Mouse (Mus musculus): Measurements from ENCODE around the gene Synpo2. TPM values are rescaled to one million over a fixed set of nuclear protein-coding genes. Genes with fewer than 3 reads are reported as not detected.

Gene Synpo2
- polyA plus RNA-seq, 1 experiment from 2014 or later: 0.72 TPM

- Histone ChIP-seq H3K4me1 (no peaks in the 10 kb centered on the region), H3K36me3 (ENCODE audit: poor library complexity, severe bottlenecking) (no peaks in the 10 kb centered on the region), H3K27ac (no peak overlapping the region), H3K9me3 (replicated peaks) (no peaks in the 10 kb centered on the region), H3K27me3 (no peaks in the 10 kb centered on the region), H3K4me3 (no peak overlapping the region), H3K4me2 (no peak overlapping the region), H3K9ac (no peak overlapping the region)
- no peak for ATAC-seq
- 88% methylated on average over 21 of the region's 21 CpGs for WGBS
These were observed 113.6 kb downstream of the Synpo2 start for GRCm38 (mm10) chr3:123122151-123123030.

- ATAC-seq: no peak
- Histone ChIP-seq H3K4me1 (0 out of 2 replicates have a peak, but pooled peaks cover 6% of the 10 kb centered on the region), H3K27me3 (no peaks in the 10 kb centered on the region), H3K4me2 (no peak overlapping the region), H3K36me3 (ENCODE audit: poor library complexity, severe bottlenecking) (no peaks in the 10 kb centered on the region), H3K9me3 (replicated peaks) (no peaks in the 10 kb centered on the region), H3K9ac (no peak overlapping the region), H3K4me3 (no peak overlapping the region), H3K27ac (no peak overlapping the region)
- 60% methylated on average over 16 of the region's 16 CpGs for WGBS
These were observed 119.0 kb downstream of the Synpo2 start for GRCm38 (mm10) chr3:123116903-123117302.

GRCm38 (mm10) chr3:123115770-123116527 lies 120.0 kb downstream of the Synpo2 start:
- 29% methylated on average over 15 of the region's 15 CpGs for WGBS
- Histone ChIP-seq H3K9me3 (replicated peaks) (no peaks in the 10 kb centered on the region), H3K27me3 (no peaks in the 10 kb centered on the region), H3K4me3 (no peak overlapping the region), H3K9ac (no peak overlapping the region), H3K4me2 (peak overlapping the region; percentile 42), H3K36me3 (ENCODE audit: poor library complexity, severe bottlenecking) (no peaks in the 10 kb centered on the region), H3K4me1 (0 out of 2 replicates have a peak, but pooled peaks cover 6% of the 10 kb centered on the region), H3K27ac (no peak overlapping the region)
- ATAC-seq: no peak

GRCm38 (mm10) chr3:123114001-123114635 lies 121.8 kb downstream of the Synpo2 start:
- Histone ChIP-seq H3K9me3 (replicated peaks) (no peaks in the 10 kb centered on the region), H3K4me1 (0 out of 2 replicates have a peak, but pooled peaks cover 6% of the 10 kb centered on the region), H3K4me2 (no peak overlapping the region), H3K9ac (no peak overlapping the region), H3K36me3 (ENCODE audit: poor library complexity, severe bottlenecking) (no peaks in the 10 kb centered on the region), H3K27ac (no peak overlapping the region), H3K4me3 (no peak overlapping the region), H3K27me3 (no peaks in the 10 kb centered on the region)
- ATAC-seq: no peak
- WGBS: 94% methylated on average over 21 of the region's 21 CpGs

GRCm38 (mm10) chr3:123112781-123113180 lies 123.2 kb downstream of the Synpo2 start:
- 99% methylated on average over 11 of the region's 11 CpGs for WGBS
- H3K9me3 ChIP-seq (replicated peaks): no peaks in the 10 kb centered on the region

GRCm38 (mm10) chr3:123111071-123111711 lies 124.8 kb downstream of the Synpo2 start:
- H3K4me2 ChIP-seq: no peak overlapping the region
- no peak for ATAC-seq
- 69% methylated on average over 10 of the region's 10 CpGs for WGBS

More at GRCm38 (mm10) chr3:123112781-123113180, 123.2 kb downstream of the Synpo2 start:
- no peak overlapping the region for H3K27ac ChIP-seq
- no peak overlapping the region for H3K4me2 ChIP-seq
- ATAC-seq: no peak
- 0 out of 2 replicates have a peak, but pooled peaks cover 6% of the 10 kb centered on the region for H3K4me1 ChIP-seq
- H3K4me3 ChIP-seq: no peak overlapping the region
- H3K9ac ChIP-seq: no peak overlapping the region
- no peaks in the 10 kb centered on the region for H3K27me3 ChIP-seq
- H3K36me3 ChIP-seq (ENCODE audit: poor library complexity, severe bottlenecking): no peaks in the 10 kb centered on the region

GRCm38 (mm10) chr3:123107830-123108549 lies 128.0 kb downstream of the Synpo2 start:
- WGBS: 75% methylated on average over 14 of the region's 14 CpGs

More at GRCm38 (mm10) chr3:123111071-123111711, 124.8 kb downstream of the Synpo2 start:
- H3K4me3 ChIP-seq: no peak overlapping the region
- H3K27me3 ChIP-seq: no peaks in the 10 kb centered on the region
- H3K4me1 ChIP-seq: 0 out of 2 replicates have a peak, but pooled peaks cover 5% of the 10 kb centered on the region
- no peaks in the 10 kb centered on the region for H3K9me3 ChIP-seq (replicated peaks)
- no peak overlapping the region for H3K9ac ChIP-seq
- no peak overlapping the region for H3K27ac ChIP-seq
- no peaks in the 10 kb centered on the region for H3K36me3 ChIP-seq (ENCODE audit: poor library complexity, severe bottlenecking)

GRCm38 (mm10) chr3:123104325-123104724 lies 131.6 kb downstream of the Synpo2 start:
- no peak for ATAC-seq
- no peak overlapping the region for H3K4me3 ChIP-seq
- H3K27ac ChIP-seq: no peak overlapping the region
- no peaks in the 10 kb centered on the region for H3K36me3 ChIP-seq (ENCODE audit: poor library complexity, severe bottlenecking)
- H3K9me3 ChIP-seq (replicated peaks): no peaks in the 10 kb centered on the region
- H3K9ac ChIP-seq: no peak overlapping the region
- 81% methylated on average over 6 of the region's 6 CpGs for WGBS
- H3K4me1 ChIP-seq: no peaks in the 10 kb centered on the region
- H3K4me2 ChIP-seq: no peak overlapping the region
- H3K27me3 ChIP-seq: no peaks in the 10 kb centered on the region

More at GRCm38 (mm10) chr3:123107830-123108549, 128.0 kb downstream of the Synpo2 start:
- H3K4me1 ChIP-seq: no peaks in the 10 kb centered on the region
- no peak overlapping the region for H3K9ac ChIP-seq
- no peak overlapping the region for H3K27ac ChIP-seq
- H3K4me3 ChIP-seq: no peak overlapping the region
- H3K4me2 ChIP-seq: no peak overlapping the region
- H3K9me3 ChIP-seq (replicated peaks): no peaks in the 10 kb centered on the region
- no peaks in the 10 kb centered on the region for H3K36me3 ChIP-seq (ENCODE audit: poor library complexity, severe bottlenecking)
- no peaks in the 10 kb centered on the region for H3K27me3 ChIP-seq
- ATAC-seq: no peak

- WGBS: 27% methylated on average over 12 of the region's 13 CpGs
These were observed 132.6 kb downstream of the Synpo2 start for GRCm38 (mm10) chr3:123103151-123103860.

GRCm38 (mm10) chr3:123101761-123102160 lies 134.2 kb downstream of the Synpo2 start:
- H3K4me2 ChIP-seq: no peak overlapping the region
- no peaks in the 10 kb centered on the region for H3K4me1 ChIP-seq
- H3K9ac ChIP-seq: no peak overlapping the region
- no peak overlapping the region for H3K4me3 ChIP-seq
- 100% methylated on average over 2 of the region's 2 CpGs for WGBS
- no peaks in the 10 kb centered on the region for H3K27me3 ChIP-seq
- no peak for ATAC-seq
- H3K27ac ChIP-seq: no peak overlapping the region
- no peaks in the 10 kb centered on the region for H3K36me3 ChIP-seq (ENCODE audit: poor library complexity, severe bottlenecking)
- no peaks in the 10 kb centered on the region for H3K9me3 ChIP-seq (replicated peaks)

More at GRCm38 (mm10) chr3:123103151-123103860, 132.6 kb downstream of the Synpo2 start:
- Histone ChIP-seq H3K9ac (no peak overlapping the region), H3K9me3 (replicated peaks) (no peaks in the 10 kb centered on the region), H3K4me3 (no peak overlapping the region), H3K4me1 (no peaks in the 10 kb centered on the region), H3K27me3 (no peaks in the 10 kb centered on the region), H3K4me2 (no peak overlapping the region), H3K36me3 (ENCODE audit: poor library complexity, severe bottlenecking) (no peaks in the 10 kb centered on the region), H3K27ac (no peak overlapping the region)
- peak; percentile 95 for ATAC-seq
